Mouse (Mus musculus) embryonic fibroblast, embryonic 13.5 days (primary cell): ENCODE measurements around the gene Slc24a5.

Source experiments
- CTCF ChIP-seq: IDR thresholded peaks from 2 replicates; pipeline ENCODE4 v1.5.1; 2011; ENCODE audit warnings: mild to moderate bottlenecking, control low read depth, low read length, moderate library complexity, borderline replicate concordance; ENCODE audit not compliant: insufficient read depth
- POLR2A ChIP-seq: IDR thresholded peaks from 2 replicates; pipeline ENCODE4 v1.6.1; 2011; ENCODE audit warnings: low read depth, mild to moderate bottlenecking, control low read depth, low read length, moderate library complexity

GRCm38 (mm10) chr2:125135903-125136811 is 68.2 kb downstream of the Slc24a5 start, which contains the start of gene Ctxn2:
- TF ChIP-seq CTCF (no peak), POLR2A (no peak)
